Mouse (Mus musculus): ENCODE results near the gene Nav2. TPM values are rescaled to one million over a fixed set of nuclear protein-coding genes. Genes with fewer than 3 reads are reported as not detected.

Gene Nav2
- total RNA-seq, 1 experiment from 2014 or later: 2.0 TPM

DNA sequence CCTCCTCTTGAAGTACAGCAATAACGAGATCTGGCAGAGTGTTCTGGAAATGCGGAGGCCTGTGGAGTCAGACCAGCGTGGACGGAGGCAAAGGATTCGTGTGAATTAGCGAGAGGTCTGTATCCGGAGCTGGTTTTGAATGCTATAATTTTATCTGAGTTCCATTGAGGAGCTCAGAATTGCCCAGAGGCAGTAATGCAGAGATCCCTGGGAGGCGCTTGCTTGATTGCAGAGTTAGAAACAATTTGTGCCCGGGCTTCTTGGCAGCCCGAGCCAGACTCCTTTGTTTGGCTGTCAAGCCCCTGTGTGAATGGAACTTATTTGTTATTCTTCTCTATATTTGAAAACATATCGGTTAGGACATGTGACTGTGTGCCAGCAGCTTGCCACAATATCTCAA lies 255.3 kb downstream of the Nav2 start:
- no peak for ATAC-seq (replicated peaks; ENCODE audit: insufficient number of reproducible peaks, low FRiP score, low TSS enrichment, poor library complexity, severe bottlenecking)

DNA sequence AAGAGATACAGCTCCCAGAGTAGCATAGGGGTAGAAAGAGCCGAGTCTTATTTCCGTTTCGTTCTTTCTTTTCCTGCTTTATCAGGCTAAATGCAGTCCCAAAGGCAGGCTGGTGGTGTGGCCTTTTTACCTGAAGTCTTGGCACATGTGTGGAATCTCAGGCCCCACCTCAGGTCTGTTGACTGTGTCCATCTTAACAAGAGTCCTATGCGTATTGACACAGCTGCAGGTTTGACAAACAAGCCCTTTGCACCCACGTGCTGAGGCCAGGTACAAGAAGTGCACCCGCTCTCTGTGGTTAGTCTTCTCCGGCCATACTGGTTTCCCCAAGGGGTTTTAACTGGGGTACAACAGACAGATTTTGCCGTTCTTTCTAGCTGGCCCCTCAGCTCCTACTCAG lies 256.4 kb downstream of the Nav2 start:
- no peak for ATAC-seq (replicated peaks; ENCODE audit: insufficient number of reproducible peaks, low FRiP score, low TSS enrichment, poor library complexity, severe bottlenecking)

DNA sequence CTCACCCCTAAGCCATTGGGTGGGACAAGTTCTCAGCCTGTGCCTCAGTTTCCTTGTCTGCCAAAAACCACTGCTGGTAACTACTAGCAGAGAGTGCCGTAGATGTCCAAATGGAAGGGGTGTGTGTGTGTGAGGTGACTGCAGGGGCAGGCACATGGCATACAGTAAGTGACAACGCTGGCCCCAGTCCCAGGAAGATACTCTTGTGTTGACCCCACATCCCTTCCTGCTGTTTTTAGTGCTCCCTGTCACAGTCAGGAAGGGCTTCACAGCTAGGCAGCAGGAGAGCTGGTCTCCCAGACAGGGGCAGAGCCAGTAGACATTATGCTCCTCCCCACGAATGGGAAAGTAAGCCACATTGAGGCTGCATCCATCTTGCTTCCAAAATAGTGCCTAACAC lies 264.4 kb downstream of the Nav2 start:
- no peak for ATAC-seq (replicated peaks; ENCODE audit: insufficient number of reproducible peaks, low FRiP score, low TSS enrichment, poor library complexity, severe bottlenecking)

DNA sequence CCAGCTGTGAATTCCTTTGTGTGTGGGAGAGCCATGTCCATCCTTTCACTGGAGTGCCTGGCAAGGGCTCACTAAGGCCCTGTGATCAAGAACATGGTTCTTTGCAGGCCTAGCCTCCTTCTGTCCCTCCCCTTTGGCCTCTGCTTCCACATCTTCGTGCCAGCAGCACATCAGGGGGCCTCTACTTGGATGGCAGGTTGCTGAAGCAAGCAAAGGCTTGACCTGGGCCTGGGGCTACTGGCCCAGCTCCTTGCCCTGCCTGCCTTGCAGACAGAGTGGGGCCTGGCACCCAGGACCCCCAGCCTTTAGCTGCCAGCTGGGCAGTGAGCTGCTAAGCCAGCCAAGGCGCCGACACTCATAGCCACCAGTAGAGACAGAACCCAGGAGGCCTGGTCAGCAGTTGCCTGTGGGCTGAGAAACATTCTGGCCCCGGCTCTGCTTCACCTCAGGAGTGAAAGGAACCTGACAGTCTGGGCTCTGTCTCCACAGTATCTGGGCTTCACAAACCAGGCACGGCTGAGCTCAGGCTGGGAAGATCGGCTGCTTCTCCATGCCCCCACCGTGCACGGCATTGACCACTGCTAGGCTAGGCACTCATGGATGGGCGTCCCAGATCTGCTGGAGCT lies 267.4 kb downstream of the Nav2 start:
- ATAC-seq (replicated peaks; ENCODE audit: insufficient number of reproducible peaks, low FRiP score, low TSS enrichment, poor library complexity, severe bottlenecking): no peak

DNA sequence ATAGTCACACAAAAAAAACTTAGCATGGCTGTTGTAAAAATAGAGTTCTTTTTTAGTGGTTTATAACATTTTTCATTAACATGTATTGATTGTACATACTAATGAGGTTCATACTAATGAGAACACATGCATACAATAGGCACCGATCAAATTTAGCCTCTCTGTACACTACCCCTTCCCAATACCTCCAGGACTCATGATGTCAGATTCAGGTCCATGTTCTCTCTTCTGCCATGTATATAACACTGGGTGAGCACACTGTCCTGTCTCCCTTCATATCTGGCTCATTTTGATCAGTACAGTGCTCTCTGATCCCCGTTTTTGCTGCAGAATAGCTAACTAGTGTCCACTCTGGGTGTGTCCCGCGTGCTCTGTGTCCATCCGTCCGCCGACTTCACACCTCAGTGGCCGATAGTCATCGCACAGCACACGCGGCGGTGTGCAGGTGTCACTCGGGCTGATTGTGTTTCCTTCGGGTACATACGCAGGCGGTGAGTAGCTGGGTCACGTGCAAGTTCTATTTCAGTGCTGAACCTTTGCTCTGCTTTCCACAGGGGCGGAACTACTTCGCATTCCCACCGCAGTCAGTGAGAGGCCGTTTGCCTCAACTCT lies 268.2 kb downstream of the Nav2 start:
- no peak for ATAC-seq (replicated peaks; ENCODE audit: insufficient number of reproducible peaks, low FRiP score, low TSS enrichment, poor library complexity, severe bottlenecking)

DNA sequence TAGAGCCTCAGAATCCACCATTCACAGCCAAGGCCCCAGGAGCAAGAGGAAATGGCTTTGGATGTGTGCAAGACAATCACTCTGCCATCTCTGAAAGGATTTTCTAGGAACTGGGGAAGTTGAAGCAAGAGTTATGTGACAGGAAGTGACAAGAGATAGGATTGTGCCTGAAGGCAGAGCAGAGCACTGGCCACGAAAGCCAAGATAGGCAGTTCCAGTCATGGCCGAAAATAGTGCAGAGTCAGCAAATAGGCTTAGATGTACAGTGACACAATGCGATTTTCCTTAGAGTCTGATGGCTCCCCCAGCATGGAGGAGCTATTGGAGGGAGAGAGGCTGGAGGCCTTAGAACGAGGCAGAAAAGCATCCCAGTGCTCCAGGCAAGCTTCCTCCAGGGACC lies 269.7 kb downstream of the Nav2 start:
- ATAC-seq (replicated peaks; ENCODE audit: insufficient number of reproducible peaks, low FRiP score, low TSS enrichment, poor library complexity, severe bottlenecking): no peak

DNA sequence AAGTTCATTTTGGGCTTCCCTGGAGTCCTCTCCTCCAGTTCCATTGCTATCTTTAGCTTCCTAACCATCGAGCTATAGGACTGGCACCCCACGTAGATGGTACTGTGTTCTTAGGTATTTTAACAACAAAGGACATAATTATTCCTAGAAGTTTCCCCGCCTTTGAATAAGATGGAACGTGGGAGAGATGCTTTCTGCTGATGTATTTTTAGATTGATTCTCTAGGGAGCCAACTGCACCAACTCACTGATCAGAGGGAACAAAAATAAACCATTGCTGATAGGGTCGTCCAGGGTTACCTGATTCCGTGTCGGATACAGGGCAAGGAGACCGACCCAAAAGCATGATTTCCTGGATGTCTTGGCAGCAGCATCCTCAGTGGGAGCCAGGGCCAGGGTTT lies 272.5 kb downstream of the Nav2 start:
- no peak for ATAC-seq (replicated peaks; ENCODE audit: insufficient number of reproducible peaks, low FRiP score, low TSS enrichment, poor library complexity, severe bottlenecking)

DNA sequence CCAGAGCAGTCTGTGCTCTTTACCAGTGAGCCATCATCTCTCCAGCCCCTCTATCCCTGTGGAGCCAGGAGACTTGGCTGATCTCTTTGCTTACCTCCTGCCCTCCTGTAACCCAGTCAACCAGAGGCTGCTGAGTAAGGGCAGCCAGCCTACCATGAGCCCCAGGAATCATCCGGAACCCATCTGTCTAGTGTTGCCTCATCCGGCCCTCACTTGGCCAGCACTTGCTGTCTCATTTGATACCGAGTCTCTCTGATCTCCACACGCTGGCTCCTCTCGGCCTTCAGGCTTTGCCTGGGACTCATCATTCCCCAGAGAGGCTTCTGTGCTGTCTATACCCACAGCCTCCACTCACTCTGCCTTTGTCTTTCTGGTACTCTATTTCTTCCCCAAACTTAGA lies 273.9 kb downstream of the Nav2 start:
- ATAC-seq (replicated peaks; ENCODE audit: insufficient number of reproducible peaks, low FRiP score, low TSS enrichment, poor library complexity, severe bottlenecking): no peak

DNA sequence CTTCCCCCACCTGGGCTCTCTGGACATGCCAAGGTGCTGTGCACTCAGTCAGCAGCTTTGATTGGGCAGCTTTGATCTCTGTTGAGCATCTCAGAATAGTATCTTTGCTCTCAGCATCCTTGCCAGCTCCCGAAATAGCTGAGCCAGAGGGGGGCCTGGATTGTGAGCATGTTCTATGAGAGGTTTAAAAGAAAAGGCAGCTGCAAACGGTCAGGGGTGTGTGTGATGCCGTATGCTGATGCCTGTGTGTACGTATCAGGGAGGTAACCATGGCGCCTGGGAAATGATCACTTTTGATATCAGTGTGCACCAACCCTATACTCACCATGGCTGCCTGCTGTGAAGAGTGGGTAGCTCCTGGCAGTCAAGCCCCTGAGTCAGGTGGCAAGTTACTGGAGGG lies 275.2 kb downstream of the Nav2 start:
- no peak for ATAC-seq (replicated peaks; ENCODE audit: insufficient number of reproducible peaks, low FRiP score, low TSS enrichment, poor library complexity, severe bottlenecking)

DNA sequence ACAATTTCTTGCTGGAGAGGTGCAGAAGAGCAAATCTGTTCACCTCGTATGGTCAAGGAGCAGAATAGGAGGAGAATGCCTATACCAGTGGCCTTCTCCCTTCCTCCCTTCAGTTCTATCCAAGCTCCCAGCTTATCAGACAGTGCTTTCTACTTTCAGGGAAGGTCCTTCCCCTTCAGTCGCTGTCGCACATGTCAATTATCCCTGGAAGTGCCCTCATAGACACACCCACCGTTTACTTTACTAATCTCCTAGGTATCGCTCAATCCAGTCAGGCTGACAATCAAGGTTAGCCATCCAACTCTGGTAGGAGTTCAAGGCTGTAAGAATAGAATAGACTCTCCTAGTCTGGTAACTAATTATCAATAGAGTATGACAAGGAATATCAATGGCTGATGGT lies 277.5 kb downstream of the Nav2 start:
- ATAC-seq (replicated peaks; ENCODE audit: insufficient number of reproducible peaks, low FRiP score, low TSS enrichment, poor library complexity, severe bottlenecking): no peak

DNA sequence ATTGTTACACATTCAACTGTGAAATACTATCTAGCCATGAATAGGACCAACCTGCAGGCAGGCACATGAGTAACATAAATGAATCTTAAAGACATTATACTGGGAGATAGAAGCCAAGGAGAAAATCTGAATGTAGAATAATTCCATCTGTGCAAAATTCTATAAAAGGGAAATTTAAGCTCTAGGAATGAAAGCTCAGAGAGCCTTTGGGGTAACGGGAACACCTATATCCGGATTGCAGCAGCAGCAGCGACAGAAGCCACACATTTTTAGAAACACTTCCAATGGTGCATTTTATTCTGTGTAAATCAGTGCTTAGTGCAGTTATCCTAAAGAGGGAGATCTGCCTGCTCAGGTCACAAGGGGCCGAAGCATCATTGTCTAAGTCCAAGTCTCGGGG lies 280.8 kb downstream of the Nav2 start:
- no peak for ATAC-seq (replicated peaks; ENCODE audit: insufficient number of reproducible peaks, low FRiP score, low TSS enrichment, poor library complexity, severe bottlenecking)

DNA sequence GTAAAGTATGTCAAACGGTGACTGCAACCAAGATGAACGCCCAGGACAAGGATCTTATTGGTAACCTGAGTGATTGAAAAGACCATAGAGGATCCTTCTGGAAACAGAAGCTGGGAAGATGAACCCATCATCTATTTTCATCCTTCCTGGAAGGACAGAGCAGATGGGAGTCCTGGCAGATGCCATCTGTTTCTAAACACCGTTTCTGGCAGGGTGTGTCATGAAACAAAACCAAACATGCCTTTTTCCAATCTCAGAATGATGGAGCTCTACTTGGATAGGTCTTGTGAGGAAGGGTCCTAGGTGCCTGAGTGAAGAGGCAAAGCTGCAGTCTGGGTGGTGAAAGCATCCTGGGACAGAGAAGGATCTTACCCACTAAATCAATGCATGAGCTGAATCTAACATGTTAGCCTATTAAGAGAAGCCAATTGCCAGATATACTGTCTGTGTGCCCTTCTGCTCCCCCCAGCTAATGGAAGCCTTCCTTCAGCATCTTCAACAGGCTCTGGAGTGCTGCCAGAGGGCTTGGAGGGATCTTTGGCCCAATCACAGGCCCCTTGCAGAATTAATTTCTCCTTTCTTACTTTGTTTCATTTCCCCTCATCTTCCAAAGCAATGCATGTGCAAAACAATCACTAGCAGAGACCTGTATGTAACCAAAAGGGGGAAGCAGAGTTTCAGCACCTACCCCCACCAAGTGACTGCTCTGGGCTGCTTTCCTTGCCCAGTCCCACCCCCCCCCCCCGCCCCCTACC lies 281.9 kb downstream of the Nav2 start:
- ATAC-seq (replicated peaks; ENCODE audit: insufficient number of reproducible peaks, low FRiP score, low TSS enrichment, poor library complexity, severe bottlenecking): no peak

DNA sequence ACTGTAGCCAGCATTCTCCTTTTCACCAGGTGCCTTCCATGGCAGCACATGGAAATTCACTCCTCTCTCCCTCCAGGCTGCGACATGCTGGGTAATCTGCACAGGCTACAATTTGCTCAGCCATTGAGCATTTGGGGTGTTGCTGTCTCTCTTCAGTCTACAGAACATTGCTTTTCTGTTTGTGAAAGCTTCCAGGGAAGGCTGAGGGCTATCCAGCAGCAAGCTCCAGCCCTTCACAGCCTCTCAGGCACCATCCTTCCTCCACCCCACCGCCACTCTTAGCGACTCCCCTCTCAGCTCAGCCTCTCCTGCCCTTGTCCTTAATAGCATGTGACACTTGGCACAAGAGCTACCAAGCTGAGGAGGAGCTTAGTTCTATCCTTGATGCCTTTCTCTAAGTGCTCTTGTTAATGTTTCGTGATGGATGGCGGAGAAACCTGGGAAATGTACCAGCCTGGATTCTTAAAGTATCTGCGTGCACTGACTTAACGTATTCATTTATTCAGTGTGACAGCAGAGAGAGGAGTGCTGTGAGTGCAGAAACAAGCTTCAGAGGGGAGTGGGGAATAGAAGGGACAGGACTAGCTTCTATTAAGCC lies 282.7 kb downstream of the Nav2 start:
- no peak for ATAC-seq (replicated peaks; ENCODE audit: insufficient number of reproducible peaks, low FRiP score, low TSS enrichment, poor library complexity, severe bottlenecking)

DNA sequence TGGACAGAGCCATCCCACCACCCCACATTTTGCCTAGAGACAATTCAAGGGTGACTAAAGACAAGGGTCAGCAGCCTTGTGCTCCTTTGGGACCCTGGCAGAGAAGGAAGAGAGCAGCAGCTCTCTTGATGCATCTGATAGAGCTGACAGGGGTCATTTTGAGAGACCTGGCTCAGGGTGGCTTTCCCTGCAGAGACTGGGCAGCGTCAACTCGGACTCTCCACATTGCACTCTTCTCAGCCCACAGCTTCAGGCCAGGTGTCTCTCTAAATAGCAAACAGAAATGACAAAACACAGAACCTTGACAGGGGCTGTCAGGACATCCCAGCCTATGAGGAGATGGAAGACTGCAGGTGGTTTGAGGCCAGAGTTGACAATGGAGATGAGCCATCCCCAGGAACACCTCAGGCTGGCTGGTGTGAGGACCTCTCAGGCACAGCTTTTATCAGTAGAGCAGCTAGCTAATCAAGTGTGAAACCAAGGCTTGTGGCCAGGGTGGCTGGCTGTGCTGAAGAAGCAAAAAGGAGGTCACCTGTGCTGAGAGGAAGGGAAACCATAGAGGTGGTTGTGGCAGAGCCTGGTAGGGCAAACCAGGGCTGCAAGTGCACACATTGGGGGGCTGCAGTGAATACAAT lies 283.7 kb downstream of the Nav2 start:
- ATAC-seq (replicated peaks; ENCODE audit: insufficient number of reproducible peaks, low FRiP score, low TSS enrichment, poor library complexity, severe bottlenecking): no peak

DNA sequence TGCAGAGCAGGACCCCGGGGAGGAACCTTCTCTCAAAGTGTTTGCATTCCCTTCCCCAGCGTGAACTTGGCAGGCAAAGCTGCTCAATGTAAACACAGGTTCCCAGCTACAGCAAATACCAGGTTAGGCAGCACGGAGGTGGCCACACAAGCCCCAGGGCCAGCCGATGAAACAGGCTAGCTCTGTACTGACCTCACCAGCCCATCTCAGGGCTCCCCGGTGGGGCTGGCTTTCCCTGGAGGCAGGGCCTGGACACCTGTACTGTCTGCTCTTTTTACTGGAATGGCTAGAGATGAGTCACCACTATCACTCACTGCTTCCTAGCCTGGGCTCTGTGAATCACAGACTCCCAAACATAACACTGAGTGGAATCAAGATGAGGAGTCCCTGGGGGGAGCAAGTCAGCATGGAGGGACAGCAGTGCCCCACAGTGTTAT lies 287.2 kb downstream of the Nav2 start:
- no peak for ATAC-seq (replicated peaks; ENCODE audit: insufficient number of reproducible peaks, low FRiP score, low TSS enrichment, poor library complexity, severe bottlenecking)

DNA sequence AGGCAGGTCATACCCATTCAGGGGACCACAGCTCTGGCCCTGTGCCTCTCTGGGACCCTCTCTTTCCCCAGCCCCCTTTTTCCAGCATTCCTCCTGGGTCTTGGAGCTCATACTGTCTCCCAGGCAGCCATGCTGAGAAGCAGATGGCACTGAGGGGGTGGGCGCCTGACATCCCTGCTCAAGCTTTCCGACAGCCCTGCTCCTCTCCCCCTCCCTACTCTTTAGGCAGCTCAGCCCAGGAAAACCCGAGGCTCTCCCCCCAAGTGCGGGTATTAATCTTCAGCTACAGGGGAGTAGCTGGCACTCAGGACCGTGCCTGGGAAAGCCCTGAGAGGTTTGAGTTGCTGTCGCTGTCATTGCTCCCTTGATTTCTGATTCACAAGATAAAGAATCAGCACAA lies 290.9 kb downstream of the Nav2 start:
- no peak for ATAC-seq (replicated peaks; ENCODE audit: insufficient number of reproducible peaks, low FRiP score, low TSS enrichment, poor library complexity, severe bottlenecking)

DNA sequence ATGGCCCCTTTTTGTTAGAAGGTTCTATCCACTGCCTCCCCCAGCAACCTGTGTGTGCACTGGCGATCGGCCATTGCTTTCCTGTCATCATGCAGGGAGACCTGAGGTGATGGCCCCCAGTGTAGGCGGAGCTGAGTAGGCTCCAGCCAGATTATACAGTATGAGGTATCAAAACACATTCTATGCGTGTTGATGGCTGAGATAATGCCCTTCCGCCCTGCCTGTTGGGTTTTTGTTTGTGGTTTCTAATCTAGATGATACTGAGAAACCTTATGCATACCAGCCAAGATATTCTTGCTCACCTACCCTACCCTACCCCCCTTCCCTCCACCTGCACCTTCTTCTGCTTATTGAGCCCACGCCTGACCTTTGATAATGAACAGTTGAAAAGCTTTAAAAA lies 291.8 kb downstream of the Nav2 start:
- ATAC-seq (replicated peaks; ENCODE audit: insufficient number of reproducible peaks, low FRiP score, low TSS enrichment, poor library complexity, severe bottlenecking): no peak

DNA sequence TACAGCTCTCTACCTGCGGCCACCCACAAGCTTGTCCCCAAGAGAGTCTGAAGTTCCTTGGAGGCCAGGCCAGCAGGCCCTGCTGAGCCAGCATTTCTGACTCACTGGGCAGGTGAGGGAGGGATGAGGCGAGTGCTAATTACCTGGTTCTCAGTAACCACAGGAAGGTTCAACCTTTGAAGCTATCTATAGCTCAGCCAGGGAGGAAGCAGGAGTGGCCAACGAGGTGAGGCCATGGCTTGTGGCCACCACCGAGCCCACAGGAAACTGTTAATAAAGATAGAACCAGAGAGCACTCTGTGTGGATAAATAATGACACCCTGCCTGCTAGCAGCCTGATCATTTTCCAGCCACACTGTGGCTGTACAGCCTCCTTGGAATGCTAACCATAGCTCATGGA lies 294.5 kb downstream of the Nav2 start:
- ATAC-seq (replicated peaks; ENCODE audit: insufficient number of reproducible peaks, low FRiP score, low TSS enrichment, poor library complexity, severe bottlenecking): no peak

DNA sequence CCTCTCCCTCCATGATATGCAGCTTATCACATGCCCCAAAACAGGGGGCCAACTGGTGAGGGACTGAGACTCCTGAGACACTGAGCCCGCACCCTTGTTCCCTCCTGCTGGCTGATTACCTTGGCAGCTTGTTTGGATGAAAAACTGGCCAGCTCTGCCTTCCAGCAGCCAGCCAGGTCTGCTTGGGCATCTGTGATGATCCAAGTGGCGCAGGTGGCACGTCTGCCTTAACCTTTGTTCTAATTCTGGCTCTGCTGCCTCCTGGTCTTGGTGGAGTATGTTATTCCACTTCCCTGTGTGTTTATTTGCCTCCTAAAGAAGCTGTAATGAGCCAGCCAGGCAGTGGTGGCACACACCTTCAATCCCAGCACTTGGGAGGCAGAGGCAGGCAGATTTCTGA lies 296.3 kb downstream of the Nav2 start:
- no peak for ATAC-seq (replicated peaks; ENCODE audit: insufficient number of reproducible peaks, low FRiP score, low TSS enrichment, poor library complexity, severe bottlenecking)

Data from monocyte, adult 5-6 weeks (primary cell).